Mouse (Mus musculus): ENCODE results near the gene Vps37c.

GRCm38 (mm10) chr19:10691660-10692059, 3.1 kb downstream of the Vps37c start:
- TF ChIP-seq CTCF (conservative IDR thresholded peaks at IDR 0.05; ENCODE audit: insufficient read depth, insufficient read length, low read depth, low read length) (no peak), POLR2A (IDR thresholded peaks at IDR 0.05; ENCODE audit: low read depth, low read length) (no peak)
